Mouse (Mus musculus): ENCODE results near the gene Rpl22. TPM values are rescaled to one million over a fixed set of nuclear protein-coding genes. Genes with fewer than 3 reads are reported as not detected.

Gene Rpl22
- total RNA-seq, 2 experiments from 2014 or later: 276 to 293 TPM

GRCm38 (mm10) chr4:152382528-152383252 lies 57.1 kb downstream of the Rpl22 start:
- intact Hi-C loops (cut with DNase I): no loop called here
- DNase-seq: no peak

Other genes starting within 250 kb of the Rpl22 start
- 1 to 10 TPM in 1 of 2 experiments, under 1 TPM in 1; 0.81 to 3.2 TPM for gene Tnfrsf25, start 209.8 kb upstream of the Rpl22 start, total RNA-seq (2021)
- 1 to 10 TPM; 1.8 to 2.7 TPM for gene Espn, start 173.4 kb upstream of the Rpl22 start, total RNA-seq (2021)
- gene Hes2, start 166.9 kb upstream of the Rpl22 start, total RNA-seq (2021): not detected
- 10 to 100 TPM; 58.7 to 59.1 TPM for gene Acot7, start 147.6 kb upstream of the Rpl22 start, total RNA-seq (2021)
- gene Gpr153, start 51.5 kb upstream of the Rpl22 start, total RNA-seq (2021): 10 to 100 TPM; 10.7 to 14.0 TPM
- not detected for gene Hes3, start 34.1 kb upstream of the Rpl22 start, total RNA-seq (2021)
- gene Icmt, start 28.5 kb upstream of the Rpl22 start, total RNA-seq (2021): 10 to 100 TPM; 25.4 to 25.8 TPM
- gene Rnf207, start 6.7 kb upstream of the Rpl22 start, total RNA-seq (2021): 10 to 100 TPM; 50.2 to 68.0 TPM
- under 1 TPM; 0.16 to 0.58 TPM for gene Chd5, start 12.9 kb downstream of the Rpl22 start, total RNA-seq (2021)
- gene Nphp4, start 151.0 kb downstream of the Rpl22 start, total RNA-seq (2021): under 1 TPM; 0.89 to 1.00 TPM
- 1 to 10 TPM; 1.3 to 2.1 TPM for gene Kcnab2, start 152.1 kb downstream of the Rpl22 start, total RNA-seq (2021)

All from heart, postnatal 36 days (tissue).